Mouse (Mus musculus): ENCODE results near the gene Lypd5. TPM values are rescaled to one million over a fixed set of nuclear protein-coding genes. Genes with fewer than 3 reads are reported as not detected.

Gene Lypd5
- polyA plus RNA-seq (2015; fragmentation: Nextera tagmentation; extraction: Ambion mirVana), result 0.14 TPM in 1 of 2 replicates, not detected in the other

GRCm38 (mm10) chr7:24348896-24349295, at the start of gene Lypd5:
Lypd5 (plus strand) TSS chr7:24349196.

GRCm38 (mm10) chr7:24300771-24301282, 48.2 kb upstream of the Lypd5 start, which contains the start of gene Zfp61:
Zfp61 (minus strand) TSS chr7:24301232.

GRCm38 (mm10) chr7:24316567-24317092, 32.4 kb upstream of the Lypd5 start, which contains the start of gene Zfp94:
Zfp94 (minus strand) TSS chr7:24316666.

GRCm38 (mm10) chr7:24333304-24333986, 15.6 kb upstream of the Lypd5 start, which contains the start of gene Tescl:
Tescl (minus strand) TSS chr7:24333936.

GRCm38 (mm10) chr7:24369731-24370541, 20.9 kb downstream of the Lypd5 start, which contains the start of gene Kcnn4:
Kcnn4 (plus strand) TSS chr7:24370263.

GRCm38 (mm10) chr7:24399256-24400081, 50.5 kb downstream of the Lypd5 start, which contains the start of gene Smg9:
Smg9 (plus strand) TSS chr7:24399619.

Small RNAs within 50 kb of the gene (microRNA-seq; reads per million reads assigned to microRNA genes)
- not detected for gene Gm27592 (ENCODE audit: borderline replicate concordance, insufficient number of aligned reads)

Other genes with a start within 250 kb of the Lypd5 start
- gene Zfp112, start 236.9 kb upstream of the Lypd5 start, polyA plus RNA-seq (2015; fragmentation: Nextera tagmentation; extraction: Ambion mirVana), result 4.4 and 5.7 TPM in 2 replicates
- 9.5 and 11.1 TPM in 2 replicates for gene Zfp235, start 215.0 kb upstream of the Lypd5 start, polyA plus RNA-seq (2015; fragmentation: Nextera tagmentation; extraction: Ambion mirVana)
- gene Zfp114, start 174.1 kb upstream of the Lypd5 start, polyA plus RNA-seq (2015; fragmentation: Nextera tagmentation; extraction: Ambion mirVana), result 1.5 and 1.7 TPM in 2 replicates
- 5.0 and 6.0 TPM in 2 replicates for gene Zfp111, start 137.8 kb upstream of the Lypd5 start, polyA plus RNA-seq (2015; fragmentation: Nextera tagmentation; extraction: Ambion mirVana)
- 0.95 and 1.1 TPM in 2 replicates for gene Zfp109, start 111.6 kb upstream of the Lypd5 start, polyA plus RNA-seq (2015; fragmentation: Nextera tagmentation; extraction: Ambion mirVana)
- 2.1 and 2.6 TPM in 2 replicates for gene Zfp108, start 94.4 kb upstream of the Lypd5 start, polyA plus RNA-seq (2015; fragmentation: Nextera tagmentation; extraction: Ambion mirVana)
- gene Zfp93, start 78.8 kb upstream of the Lypd5 start, polyA plus RNA-seq (2015; fragmentation: Nextera tagmentation; extraction: Ambion mirVana), result 4.0 and 5.2 TPM in 2 replicates
- gene Zfp61, start 48.0 kb upstream of the Lypd5 start, polyA plus RNA-seq (2015; fragmentation: Nextera tagmentation; extraction: Ambion mirVana), result 12.2 and 18.2 TPM in 2 replicates
- 6.7 and 7.9 TPM in 2 replicates for gene Zfp94, start 32.5 kb upstream of the Lypd5 start, polyA plus RNA-seq (2015; fragmentation: Nextera tagmentation; extraction: Ambion mirVana)
- gene Tescl, start 15.3 kb upstream of the Lypd5 start, polyA plus RNA-seq (2015; fragmentation: Nextera tagmentation; extraction: Ambion mirVana), result 0.14 TPM in 1 of 2 replicates, not detected in the other
- 3.2 and 7.2 TPM in 2 replicates for gene Kcnn4, start 21.1 kb downstream of the Lypd5 start, polyA plus RNA-seq (2015; fragmentation: Nextera tagmentation; extraction: Ambion mirVana)
- 11.1 and 18.4 TPM in 2 replicates for gene Smg9, start 50.4 kb downstream of the Lypd5 start, polyA plus RNA-seq (2015; fragmentation: Nextera tagmentation; extraction: Ambion mirVana)
- gene Irgc1, start 103.1 kb downstream of the Lypd5 start, polyA plus RNA-seq (2015; fragmentation: Nextera tagmentation; extraction: Ambion mirVana), result not detected in 2 replicates
- gene Plaur, start 113.3 kb downstream of the Lypd5 start, polyA plus RNA-seq (2015; fragmentation: Nextera tagmentation; extraction: Ambion mirVana), result 9.6 and 13.0 TPM in 2 replicates
- gene Cadm4, start 132.8 kb downstream of the Lypd5 start, polyA plus RNA-seq (2015; fragmentation: Nextera tagmentation; extraction: Ambion mirVana), result 5.0 and 8.1 TPM in 2 replicates
- gene Zfp428, start 157.8 kb downstream of the Lypd5 start, polyA plus RNA-seq (2015; fragmentation: Nextera tagmentation; extraction: Ambion mirVana), result 24.2 and 36.0 TPM in 2 replicates
- gene AC161166.1, start 163.3 kb downstream of the Lypd5 start, polyA plus RNA-seq (2015; fragmentation: Nextera tagmentation; extraction: Ambion mirVana), result 0.11 TPM in 1 of 2 replicates, not detected in the other
- 5.6 and 6.5 TPM in 2 replicates for gene Irgq, start 181.5 kb downstream of the Lypd5 start, polyA plus RNA-seq (2015; fragmentation: Nextera tagmentation; extraction: Ambion mirVana)
- gene Pinlyp, start 196.9 kb downstream of the Lypd5 start, polyA plus RNA-seq (2015; fragmentation: Nextera tagmentation; extraction: Ambion mirVana), result 0.28 and 0.41 TPM in 2 replicates
- 35.5 and 44.2 TPM in 2 replicates for gene Xrcc1, start 197.1 kb downstream of the Lypd5 start, polyA plus RNA-seq (2015; fragmentation: Nextera tagmentation; extraction: Ambion mirVana)
- 20.5 and 25.9 TPM in 2 replicates for gene Ethe1, start 238.3 kb downstream of the Lypd5 start, polyA plus RNA-seq (2015; fragmentation: Nextera tagmentation; extraction: Ambion mirVana)
- gene Zfp575, start 238.4 kb downstream of the Lypd5 start, polyA plus RNA-seq (2015; fragmentation: Nextera tagmentation; extraction: Ambion mirVana), result 2.8 and 5.6 TPM in 2 replicates

Measured in adrenal gland, postnatal 0 days (tissue).